Mouse (Mus musculus): ENCODE data around the gene Otos. TPM values are rescaled to one million over a fixed set of nuclear protein-coding genes. Genes with fewer than 3 reads are reported as not detected.

Gene Otos
- polyA plus RNA-seq, 1 experiment from 2014 or later: not detected

GRCm38 (mm10) chr1:92640393-92640792 lies 8.2 kb downstream of the Otos start:
- Histone ChIP-seq H3K9me3 (replicated peaks; ENCODE audit: control insufficient read depth, low read length) (no peaks in the 10 kb centered on the region), H3K9ac (ENCODE audit: low read length) (peak overlapping the region; percentile 88), H3K27me3 (replicated peaks; ENCODE audit: control insufficient read depth, insufficient read depth, low read length) (no peaks in the 10 kb centered on the region), H3K4me1 (ENCODE audit: control insufficient read depth, insufficient read depth, low read length) (peaks cover 14% of the 10 kb centered on the region), H3K4me2 (ENCODE audit: low read length) (peak overlapping the region; percentile 65), H3K27ac (ENCODE audit: low read depth, low read length) (no peak overlapping the region), H3K36me3 (ENCODE audit: control insufficient read depth, insufficient read depth, low read length) (peaks cover 40% of the 10 kb centered on the region), H3K4me3 (ENCODE audit: low read depth, low read length) (peak overlapping the region; percentile 80; the same call in 1 of the 2 replicates)
- WGBS: 90% methylated on average over 6 of the region's 6 CpGs
- ATAC-seq: no peak
- no peak for DNase-seq (ENCODE audit: low spot score)

- Histone ChIP-seq H3K9ac (ENCODE audit: low read length) (no peak overlapping the region), H3K4me2 (ENCODE audit: low read length) (no peak overlapping the region), H3K4me1 (ENCODE audit: control insufficient read depth, insufficient read depth, low read length) (peaks cover 14% of the 10 kb centered on the region), H3K27me3 (replicated peaks; ENCODE audit: control insufficient read depth, insufficient read depth, low read length) (no peaks in the 10 kb centered on the region), H3K27ac (ENCODE audit: low read depth, low read length) (no peak overlapping the region), H3K36me3 (ENCODE audit: control insufficient read depth, insufficient read depth, low read length) (peaks cover 43% of the 10 kb centered on the region), H3K9me3 (replicated peaks; ENCODE audit: control insufficient read depth, low read length) (no peaks in the 10 kb centered on the region), H3K4me3 (ENCODE audit: low read depth, low read length) (no peak overlapping the region)
- DNase-seq (ENCODE audit: low spot score): no peak
- ATAC-seq: no peak
- 98% methylated on average over 4 of the region's 4 CpGs for WGBS
Measured at GRCm38 (mm10) chr1:92638736-92639135, 9.9 kb downstream of the Otos start.

GRCm38 (mm10) chr1:92638181-92638580 lies 10.5 kb downstream of the Otos start:
- H3K4me1 ChIP-seq (ENCODE audit: control insufficient read depth, insufficient read depth, low read length): peaks cover 14% of the 10 kb centered on the region
- no peak overlapping the region for H3K9ac ChIP-seq (ENCODE audit: low read length)
- H3K4me3 ChIP-seq (ENCODE audit: low read depth, low read length): no peak overlapping the region
- ATAC-seq: no peak
- 92% methylated on average over 3 of the region's 3 CpGs for WGBS
- no peak overlapping the region for H3K27ac ChIP-seq (ENCODE audit: low read depth, low read length)
- no peak for DNase-seq (ENCODE audit: low spot score)
- no peaks in the 10 kb centered on the region for H3K27me3 ChIP-seq (replicated peaks; ENCODE audit: control insufficient read depth, insufficient read depth, low read length)
- no peak overlapping the region for H3K4me2 ChIP-seq (ENCODE audit: low read length)
- no peaks in the 10 kb centered on the region for H3K9me3 ChIP-seq (replicated peaks; ENCODE audit: control insufficient read depth, low read length)
- H3K36me3 ChIP-seq (ENCODE audit: control insufficient read depth, insufficient read depth, low read length): peaks cover 43% of the 10 kb centered on the region

- Histone ChIP-seq H3K4me2 (ENCODE audit: low read length) (no peak overlapping the region), H3K9me3 (replicated peaks; ENCODE audit: control insufficient read depth, low read length) (no peaks in the 10 kb centered on the region), H3K36me3 (ENCODE audit: control insufficient read depth, insufficient read depth, low read length) (peaks cover 43% of the 10 kb centered on the region), H3K4me3 (ENCODE audit: low read depth, low read length) (no peak overlapping the region), H3K27ac (ENCODE audit: low read depth, low read length) (no peak overlapping the region), H3K9ac (ENCODE audit: low read length) (no peak overlapping the region), H3K27me3 (replicated peaks; ENCODE audit: control insufficient read depth, insufficient read depth, low read length) (no peaks in the 10 kb centered on the region), H3K4me1 (ENCODE audit: control insufficient read depth, insufficient read depth, low read length) (peaks cover 14% of the 10 kb centered on the region)
- ATAC-seq (no peak), DNase-seq (ENCODE audit: low spot score) (no peak)
- 87% methylated on average over 15 of the region's 15 CpGs for WGBS
Measured at GRCm38 (mm10) chr1:92637501-92638172, 11.0 kb downstream of the Otos start.

- H3K9me3 ChIP-seq (replicated peaks; ENCODE audit: control insufficient read depth, low read length): no peaks in the 10 kb centered on the region
- no peak overlapping the region for H3K4me3 ChIP-seq (ENCODE audit: low read depth, low read length)
- H3K9ac ChIP-seq (ENCODE audit: low read length): no peak overlapping the region
- 92% methylated on average over 11 of the region's 11 CpGs for WGBS
- no peak overlapping the region for H3K4me2 ChIP-seq (ENCODE audit: low read length)
- no peaks in the 10 kb centered on the region for H3K27me3 ChIP-seq (replicated peaks; ENCODE audit: control insufficient read depth, insufficient read depth, low read length)
- ATAC-seq: no peak
- H3K27ac ChIP-seq (ENCODE audit: low read depth, low read length): no peak overlapping the region
- no peak for DNase-seq (ENCODE audit: low spot score)
- peaks cover 9% of the 10 kb centered on the region for H3K4me1 ChIP-seq (ENCODE audit: control insufficient read depth, insufficient read depth, low read length)
- peaks cover 43% of the 10 kb centered on the region for H3K36me3 ChIP-seq (ENCODE audit: control insufficient read depth, insufficient read depth, low read length)
Measured at GRCm38 (mm10) chr1:92636676-92637075, 12.0 kb downstream of the Otos start.

GRCm38 (mm10) chr1:92636015-92636414 lies 12.6 kb downstream of the Otos start:
- DNase-seq (ENCODE audit: low spot score) (no peak), ATAC-seq (no peak)
- Histone ChIP-seq H3K4me1 (ENCODE audit: control insufficient read depth, insufficient read depth, low read length) (peaks cover 7% of the 10 kb centered on the region), H3K27ac (ENCODE audit: low read depth, low read length) (no peak overlapping the region), H3K27me3 (replicated peaks; ENCODE audit: control insufficient read depth, insufficient read depth, low read length) (no peaks in the 10 kb centered on the region), H3K4me2 (ENCODE audit: low read length) (no peak overlapping the region), H3K4me3 (ENCODE audit: low read depth, low read length) (no peak overlapping the region), H3K36me3 (ENCODE audit: control insufficient read depth, insufficient read depth, low read length) (peaks cover 43% of the 10 kb centered on the region), H3K9ac (ENCODE audit: low read length) (no peak overlapping the region), H3K9me3 (replicated peaks; ENCODE audit: control insufficient read depth, low read length) (no peaks in the 10 kb centered on the region)
- 86% methylated on average over 8 of the region's 8 CpGs for WGBS

GRCm38 (mm10) chr1:92634976-92635599 lies 13.6 kb downstream of the Otos start:
- H3K9me3 ChIP-seq (replicated peaks; ENCODE audit: control insufficient read depth, low read length): no peaks in the 10 kb centered on the region
- H3K4me1 ChIP-seq (ENCODE audit: control insufficient read depth, insufficient read depth, low read length): no peaks in the 10 kb centered on the region
- no peak overlapping the region for H3K4me2 ChIP-seq (ENCODE audit: low read length)
- H3K27ac ChIP-seq (ENCODE audit: low read depth, low read length): no peak overlapping the region
- WGBS: 53% methylated on average over 4 of the region's 4 CpGs
- H3K4me3 ChIP-seq (ENCODE audit: low read depth, low read length): no peak overlapping the region
- H3K9ac ChIP-seq (ENCODE audit: low read length): no peak overlapping the region
- no peaks in the 10 kb centered on the region for H3K27me3 ChIP-seq (replicated peaks; ENCODE audit: control insufficient read depth, insufficient read depth, low read length)
- ATAC-seq: 0 out of 2 replicates have a peak, but pooled peaks have one; percentile 18
- peak; percentile 30 for DNase-seq (ENCODE audit: low spot score)
- H3K36me3 ChIP-seq (ENCODE audit: control insufficient read depth, insufficient read depth, low read length): peaks cover 43% of the 10 kb centered on the region

GRCm38 (mm10) chr1:92634569-92634968 lies 14.1 kb downstream of the Otos start:
- ATAC-seq (no peak), DNase-seq (ENCODE audit: low spot score) (no peak)
- no peak overlapping the region for H3K4me2 ChIP-seq (ENCODE audit: low read length)
- H3K4me3 ChIP-seq (ENCODE audit: low read depth, low read length): no peak overlapping the region
- no peak overlapping the region for H3K27ac ChIP-seq (ENCODE audit: low read depth, low read length)
- H3K4me1 ChIP-seq (ENCODE audit: control insufficient read depth, insufficient read depth, low read length): no peaks in the 10 kb centered on the region
- H3K9ac ChIP-seq (ENCODE audit: low read length): no peak overlapping the region
- no peaks in the 10 kb centered on the region for H3K27me3 ChIP-seq (replicated peaks; ENCODE audit: control insufficient read depth, insufficient read depth, low read length)
- H3K36me3 ChIP-seq (ENCODE audit: control insufficient read depth, insufficient read depth, low read length): peaks cover 43% of the 10 kb centered on the region
- WGBS: 69% methylated on average over 1 of the region's 1 CpGs
- H3K9me3 ChIP-seq (replicated peaks; ENCODE audit: control insufficient read depth, low read length): no peaks in the 10 kb centered on the region

GRCm38 (mm10) chr1:92633726-92634125 lies 14.9 kb downstream of the Otos start:
- Histone ChIP-seq H3K9me3 (replicated peaks; ENCODE audit: control insufficient read depth, low read length) (no peaks in the 10 kb centered on the region), H3K4me1 (ENCODE audit: control insufficient read depth, insufficient read depth, low read length) (no peaks in the 10 kb centered on the region), H3K9ac (ENCODE audit: low read length) (no peak overlapping the region), H3K4me2 (ENCODE audit: low read length) (no peak overlapping the region), H3K4me3 (ENCODE audit: low read depth, low read length) (no peak overlapping the region), H3K27ac (ENCODE audit: low read depth, low read length) (no peak overlapping the region), H3K36me3 (ENCODE audit: control insufficient read depth, insufficient read depth, low read length) (peaks cover 34% of the 10 kb centered on the region), H3K27me3 (replicated peaks; ENCODE audit: control insufficient read depth, insufficient read depth, low read length) (no peaks in the 10 kb centered on the region)
- DNase-seq (ENCODE audit: low spot score) (no peak), ATAC-seq (no peak)
- 86% methylated on average over 8 of the region's 8 CpGs for WGBS
